Mouse (Mus musculus) neural tube, embryonic 14.5 days (tissue): ENCODE measurements around the gene Upf3a. TPM values are rescaled to one million over a fixed set of nuclear protein-coding genes. Genes with fewer than 3 reads are reported as not detected.
"Not testable (repeated sequence)": the region's sequence is repeated elsewhere in the genome, so short reads cannot be mapped to it uniquely, and the experiment has no call there.

Source experiments
- ATAC-seq: fragments of 200-750 bp; cut with Nextera tagmentation; 2 replicates; pipeline ENCODE4 v1.8.0; 2017; ENCODE audit warnings: low read depth, mild to moderate bottlenecking, moderate TSS enrichment, moderate library complexity
- H3K27ac ChIP-seq: fragments of 300-500 bp; sonication (generic); 2 replicates; pipeline ENCODE4 v1.5.1; 2014; ENCODE audit warnings: low read depth, mild to moderate bottlenecking, control low read depth, low read length, moderate library complexity, mixed read lengths
- H3K27me3 ChIP-seq: fragments of 300-500 bp; sonication (generic); 2 replicates; pipeline ENCODE4 v1.6.1; 2014; ENCODE audit warnings: low read length; ENCODE audit not compliant: control insufficient read depth, insufficient read depth
- H3K36me3 ChIP-seq: fragments of 300-500 bp; sonication (generic); 2 replicates; pipeline ENCODE4 v1.6.1; 2014; ENCODE audit warnings: low read length, mixed read lengths; ENCODE audit not compliant: control insufficient read depth, insufficient read depth
- H3K4me1 ChIP-seq: fragments of 300-500 bp; sonication (generic); 2 replicates; pipeline ENCODE4 v1.6.1; 2014; ENCODE audit warnings: low read length; ENCODE audit not compliant: control insufficient read depth, insufficient read depth
- H3K4me2 ChIP-seq: fragments of 300-500 bp; sonication (generic); 2 replicates; pipeline ENCODE4 v1.6.1; 2014; ENCODE audit warnings: mild to moderate bottlenecking, low read depth, low read length, control low read depth
- H3K4me3 ChIP-seq: fragments of 300-500 bp; sonication (generic); 2 replicates; pipeline ENCODE4 v1.5.1; 2014; ENCODE audit warnings: low read depth, low read length, control low read depth, mixed read lengths
- H3K9ac ChIP-seq: fragments of 300-500 bp; sonication (generic); replicated peaks from 2 replicates; pipeline ENCODE4 v1.6.1; 2014; ENCODE audit warnings: low read depth, mild to moderate bottlenecking, control low read depth, low read length, mixed read lengths
- H3K9me3 ChIP-seq: fragments of 300-500 bp; sonication (generic); 2 replicates; pipeline ENCODE4 v1.6.1; 2016; ENCODE audit warnings: low read length; ENCODE audit not compliant: control insufficient read depth
- WGBS: fragments of 180-500 bp; shearing (Covaris S2); extraction: QIAGEN DNeasy Blood & Tissue Kit; methylation state at CpG from one replicate; pipeline ENCODE4 v1.1.7; 2014; 5-methylcytosine and 5-hydroxymethylcytosine counted together
- polyA plus RNA-seq: library from polyadenylated mRNA; unstranded; fragments of >200 nt; fragmentation: Nextera tagmentation; extraction: Ambion mirVana; gene quantifications from 2 replicates; pipeline ENCODE4 v1.2.1, GENCODE M21; 2014

Gene Upf3a
- polyA plus RNA-seq, 1 experiment from 2014 or later: 38.8 TPM

DNA sequence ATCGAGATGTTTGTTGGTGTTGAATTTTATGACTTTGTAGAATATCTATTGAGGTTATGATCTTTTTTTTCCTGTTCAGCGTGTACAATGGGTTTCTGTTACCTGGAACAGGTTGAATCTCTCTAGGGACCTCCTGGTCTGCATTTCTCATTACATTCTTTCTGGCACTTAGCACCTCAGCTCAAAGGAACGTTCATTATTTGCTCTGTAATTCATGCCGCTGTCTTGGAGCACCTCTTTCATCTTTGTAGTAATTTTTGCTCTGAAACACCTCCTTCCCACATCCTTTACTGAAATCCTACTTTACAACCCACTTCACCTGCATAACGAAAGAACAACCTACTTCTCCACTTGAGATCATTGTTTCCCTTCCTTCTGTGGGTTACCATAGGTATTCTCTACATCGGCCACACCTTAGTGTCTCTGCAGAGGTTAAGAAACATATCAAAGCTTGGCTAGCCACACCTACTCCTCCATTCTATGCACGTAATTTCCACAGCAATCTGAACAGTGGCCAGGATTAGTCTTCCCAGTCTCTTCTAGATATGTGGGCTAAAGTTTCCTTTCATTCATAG, 43.3 kb downstream of the Upf3a start:
- Histone ChIP-seq H3K4me1 (no peaks in the 10 kb centered on the region), H3K4me2 (no peak overlapping the region), H3K9ac (no peak overlapping the region), H3K36me3 (no peaks in the 10 kb centered on the region), H3K27me3 (no peaks in the 10 kb centered on the region), H3K4me3 (no peak overlapping the region), H3K27ac (no peak overlapping the region), H3K9me3 (no peaks in the 10 kb centered on the region)
- 75% methylated on average over 7 of the region's 7 CpGs for WGBS
- no peak for ATAC-seq

DNA sequence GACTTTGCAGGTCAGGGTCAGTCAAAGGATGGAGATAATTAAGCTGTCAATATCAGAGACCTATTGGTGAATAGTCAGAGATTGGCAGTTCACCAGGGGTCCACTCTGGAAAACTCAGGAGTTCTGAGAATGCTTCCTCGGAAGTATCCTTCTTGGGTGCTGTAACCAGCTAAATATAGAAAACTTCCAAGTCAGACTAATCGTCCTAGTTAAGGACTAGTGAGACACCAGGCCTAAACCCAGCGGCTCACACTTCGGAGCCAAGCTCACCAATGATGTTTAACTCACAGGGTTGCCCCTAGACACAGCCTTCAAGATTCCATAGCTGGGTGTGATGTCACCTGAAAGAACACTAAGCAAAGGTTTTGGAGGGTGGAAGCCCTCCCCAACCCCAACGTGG, 52.9 kb downstream of the Upf3a start, which contains the start of gene AF366264:
TSS of gene AF366264 (minus strand) at position 101 of the 400 bp plus-strand sequence.
- H3K9ac ChIP-seq, H3K9me3 ChIP-seq, ATAC-seq, H3K27ac ChIP-seq, H3K36me3 ChIP-seq, H3K4me3 ChIP-seq, H3K4me1 ChIP-seq, H3K4me2 ChIP-seq, H3K27me3 ChIP-seq: not testable (repeated sequence)
- 89% methylated on average over 5 of the region's 5 CpGs for whole genome bisulfite sequencing

DNA sequence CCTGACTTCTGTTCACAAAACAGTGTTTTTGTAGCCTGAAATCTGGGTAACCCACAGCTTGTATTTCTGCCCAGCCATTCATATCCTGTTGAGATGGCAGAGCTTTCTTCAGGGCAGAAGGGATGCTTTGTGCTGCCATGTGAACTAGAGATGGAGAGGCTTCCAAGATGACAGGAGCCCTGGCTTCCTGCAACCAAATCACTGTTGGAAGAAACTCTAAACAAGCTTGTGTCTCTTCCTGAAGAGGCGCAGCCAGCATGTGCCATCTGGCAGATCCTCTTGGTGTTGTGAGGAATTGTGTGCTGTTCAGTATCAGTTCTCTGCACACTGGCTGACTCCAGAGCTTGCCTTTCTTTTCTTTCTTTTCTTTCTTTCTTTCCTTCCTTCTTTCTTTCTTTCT, 57.9 kb downstream of the Upf3a start:
- H3K4me3 ChIP-seq, H3K4me1 ChIP-seq, H3K27ac ChIP-seq, H3K27me3 ChIP-seq, H3K36me3 ChIP-seq, H3K9me3 ChIP-seq, H3K9ac ChIP-seq, ATAC-seq, H3K4me2 ChIP-seq: not testable (repeated sequence)
- WGBS: 86% methylated on average over 1 of the region's 1 CpGs

Other genes with a start within 250 kb of the Upf3a start
- gene 1700029H14Rik, start 223.2 kb upstream of the Upf3a start, polyA plus RNA-seq: not detected in 2 replicates
- 34.4 and 38.3 TPM in 2 replicates for gene Rasa3, start 108.0 kb upstream of the Upf3a start, polyA plus RNA-seq
- 0.90 and 1.2 TPM in 2 replicates for gene Cfap97d2, start 79.7 kb upstream of the Upf3a start, polyA plus RNA-seq
- gene Cdc16, start 27.9 kb upstream of the Upf3a start, polyA plus RNA-seq: 150 and 179 TPM in 2 replicates
- not detected in 2 replicates for gene AF366264, start 52.8 kb downstream of the Upf3a start, polyA plus RNA-seq
- 57.7 and 60.1 TPM in 2 replicates for gene Champ1, start 84.0 kb downstream of the Upf3a start, polyA plus RNA-seq
- 132 and 161 TPM in 2 replicates for gene Coprs, start 104.7 kb downstream of the Upf3a start, polyA plus RNA-seq